Mouse (Mus musculus) liver, embryonic 14.5 days (tissue): Measurements from ENCODE around the gene Tns3.

Experiments used
- CTCF ChIP-seq: IDR thresholded peaks from 2 replicates; pipeline ENCODE4 v1.5.1; 2016; ENCODE audit warnings: antibody characterized with exemption, low read depth, control low read depth
- EP300 ChIP-seq: IDR thresholded peaks from 2 replicates; pipeline ENCODE4 v1.6.1; 2016; ENCODE audit warnings: antibody characterized with exemption, low read depth

GRCm38 (mm10) chr11:8692536-8693471 is 28.5 kb upstream of the Tns3 start:
- TF ChIP-seq CTCF (no peak), EP300 (no peak)
